Mouse (Mus musculus) testis, adult 2 months (tissue): Measurements from ENCODE around the gene Fam227b. TPM values are rescaled to one million over a fixed set of nuclear protein-coding genes. Genes with fewer than 3 reads are reported as not detected.

Source experiments
- H3K27ac ChIP-seq: fragments of 200-500 bp; 2 replicates; pipeline ENCODE4 v1.5.1; 2012; ENCODE audit warnings: low read depth, low read length; ENCODE audit not compliant: control insufficient read depth, insufficient read depth
- H3K27me3 ChIP-seq: fragments of 200-500 bp; 2 replicates; pipeline ENCODE4 v1.6.1; 2012; ENCODE audit warnings: mild to moderate bottlenecking, low read length, moderate library complexity; ENCODE audit not compliant: control insufficient read depth, insufficient read depth
- H3K36me3 ChIP-seq: fragments of 200-500 bp; 2 replicates; pipeline ENCODE4 v1.6.1; 2012; ENCODE audit warnings: mild to moderate bottlenecking, low read length; ENCODE audit not compliant: control insufficient read depth, insufficient read depth
- H3K4me1 ChIP-seq: fragments of 200-500 bp; 2 replicates; pipeline ENCODE4 v1.6.1; 2012; ENCODE audit warnings: low read length; ENCODE audit not compliant: control insufficient read depth, insufficient read depth
- H3K4me3 ChIP-seq: fragments of 200-500 bp; 2 replicates; pipeline ENCODE4 v1.5.1; 2012; ENCODE audit warnings: low read depth, mild to moderate bottlenecking, low read length, moderate library complexity, mixed read lengths; ENCODE audit not compliant: control insufficient read depth
- CTCF ChIP-seq: fragments of 200-500 bp; IDR thresholded peaks from 2 replicates; pipeline ENCODE4 v1.5.1; 2012; ENCODE audit warnings: low read depth, mild to moderate bottlenecking, inconsistent platforms, low read length, moderate library complexity; ENCODE audit not compliant: control insufficient read depth, insufficient read depth, insufficient replicate concordance
- POLR2A ChIP-seq: fragments of 200-500 bp; IDR thresholded peaks from 2 replicates; pipeline ENCODE4 v1.6.1; 2012; ENCODE audit warnings: low read depth, mild to moderate bottlenecking, inconsistent platforms, low read length, moderate library complexity; ENCODE audit not compliant: control insufficient read depth
- polyA plus RNA-seq: library from polyadenylated mRNA; depleted of rRNA; stranded (reverse); fragments of >200 nt; gene quantifications from 2 replicates; pipeline ENCODE4 v1.2.3, GENCODE M21; 2012

The Fam227b gene
- polyA plus RNA-seq, 1 experiment = 24.6 TPM

- no peaks in the 10 kb centered on the region for H3K4me1 ChIP-seq
- no peak overlapping the region for H3K4me3 ChIP-seq
- H3K36me3 ChIP-seq = no peaks in the 10 kb centered on the region
- no peaks in the 10 kb centered on the region for H3K27me3 ChIP-seq
- no peak overlapping the region for H3K27ac ChIP-seq
- TF ChIP-seq POLR2A (no peak), CTCF (no peak)
Measured at GRCm38 (mm10) chr2:126039414-126039891, 112.4 kb downstream of the Fam227b start.

- Histone ChIP-seq H3K27ac (no peak overlapping the region), H3K27me3 (no peaks in the 10 kb centered on the region), H3K4me1 (no peaks in the 10 kb centered on the region), H3K4me3 (no peak overlapping the region), H3K36me3 (no peaks in the 10 kb centered on the region)
- TF ChIP-seq POLR2A (no peak), CTCF (no peak)
Measured at GRCm38 (mm10) chr2:126038221-126039000, 113.4 kb downstream of the Fam227b start.

GRCm38 (mm10) chr2:126036121-126036520 lies 115.7 kb downstream of the Fam227b start:
- H3K27ac ChIP-seq = no peak overlapping the region
- no peaks in the 10 kb centered on the region for H3K4me1 ChIP-seq

GRCm38 (mm10) chr2:126035013-126035770 lies 116.6 kb downstream of the Fam227b start:
- H3K4me1 ChIP-seq = no peaks in the 10 kb centered on the region
- H3K27me3 ChIP-seq = no peaks in the 10 kb centered on the region
- no peak overlapping the region for H3K27ac ChIP-seq
- H3K4me3 ChIP-seq = no peak overlapping the region
- no peak for TF ChIP-seq POLR2A
- no peak for TF ChIP-seq CTCF
- no peaks in the 10 kb centered on the region for H3K36me3 ChIP-seq

More at GRCm38 (mm10) chr2:126036121-126036520, 115.7 kb downstream of the Fam227b start:
- Histone ChIP-seq H3K27me3 (no peaks in the 10 kb centered on the region), H3K36me3 (no peaks in the 10 kb centered on the region), H3K4me3 (no peak overlapping the region)
- TF ChIP-seq POLR2A (no peak), CTCF (no peak)

- Histone ChIP-seq H3K27ac (no peak within 1 kb of the TSS), H3K36me3 (no peaks in the 10 kb centered on the region), H3K4me1 (no peaks in the 10 kb centered on the region), H3K27me3 (no peaks in the 10 kb centered on the region), H3K4me3 (no peak within 1 kb of the TSS)
- TF ChIP-seq CTCF (no peak), POLR2A (no peak)
Measured at GRCm38 (mm10) chr2:126034379-126035005, 117.3 kb downstream of the Fam227b start, which contains the start of gene Fgf7. Fgf7 (plus strand) TSS chr2:126034658.

- no peaks in the 10 kb centered on the region for H3K27me3 ChIP-seq
- no peak overlapping the region for H3K4me3 ChIP-seq
- TF ChIP-seq CTCF = no peak
- no peaks in the 10 kb centered on the region for H3K36me3 ChIP-seq
- H3K4me1 ChIP-seq = no peaks in the 10 kb centered on the region
- H3K27ac ChIP-seq = no peak overlapping the region
Measured at GRCm38 (mm10) chr2:126033114-126033972, 118.5 kb downstream of the Fam227b start.
